Comparison of ENCODE assay signal across 18 mouse cellular contexts in the genomic region with DNA sequence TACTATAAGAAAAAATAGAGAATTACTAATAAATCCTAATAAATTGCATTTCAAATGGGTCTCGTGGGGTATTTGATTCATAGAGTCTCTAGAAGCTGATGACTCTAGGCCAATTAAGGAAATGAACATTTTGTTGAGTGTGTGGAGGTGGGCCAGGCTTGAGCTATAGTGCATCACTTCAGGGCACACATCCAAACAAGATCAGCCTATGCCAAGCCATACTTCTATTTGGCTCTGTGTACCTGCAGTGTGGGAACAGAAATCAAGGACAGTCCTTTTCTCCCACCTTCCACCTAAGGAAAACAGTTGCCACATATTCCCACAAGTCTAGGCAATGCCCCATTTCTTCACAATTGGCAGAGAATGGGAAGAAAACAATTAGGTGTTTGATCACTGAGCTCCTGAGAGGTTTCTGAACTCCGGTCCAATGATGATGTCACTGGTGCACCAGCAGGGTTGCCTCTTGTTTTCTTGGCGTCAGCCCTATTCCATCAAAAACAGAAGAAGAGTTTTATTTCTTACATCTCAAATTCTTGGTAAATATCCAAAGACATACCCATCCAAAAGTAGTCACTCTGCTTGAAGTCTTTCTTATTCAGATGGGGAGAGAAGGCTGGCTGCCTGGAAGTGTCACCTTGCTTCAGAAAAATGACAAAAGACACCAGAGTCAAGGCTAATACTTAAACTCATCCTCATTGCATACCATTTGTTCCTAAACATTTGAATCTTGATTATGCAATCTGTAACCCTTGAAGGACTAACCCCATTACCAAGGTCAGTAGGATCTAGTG.
A peak's percentile ranks its signal among the peaks of the same experiment; 100 is the strongest.
DNase-seq lines count a peak whose midpoint lies in the region; ATAC-seq and TF ChIP-seq lines count a peak whose summit lies in the region.
"Had no signal": no experiment of that assay in that cellular context is flagged by ENCODE, and none has a peak within 500 bp of the region (broad histone marks: within the 10 kb centered on the region; RNA-seq: fewer than 3 reads in every experiment).

No protein-coding gene starts in this region.

- ATAC-seq in hindbrain, postnatal 0 days: no peak
- ATAC-seq in hindbrain, embryonic 12.5 days (ENCODE audit: low FRiP score): no peak
- peak; percentile 71 for ATAC-seq in forebrain, embryonic 16.5 days
- ATAC-seq: activated CD4-positive, CD25-positive, alpha-beta regulatory T cell, adult 4 months; CD4-positive, CD25-positive, alpha-beta regulatory T cell, adult 4 months; intestine, embryonic 16.5 days; midbrain, embryonic 16.5 days had no signal

- no peak overlapping the region for H3K4me2 ChIP-seq in hindbrain, postnatal 0 days (ENCODE audit: low read depth, low read length)
- no peak overlapping the region for H3K4me2 ChIP-seq in hindbrain, embryonic 12.5 days (replicated peaks)
- no peak overlapping the region for H3K4me2 ChIP-seq in forebrain, embryonic 16.5 days (ENCODE audit: low read length)
- H3K4me2 ChIP-seq: heart, embryonic 15.5 days; limb, embryonic 15.5 days; neural tube, embryonic 12.5 days had no signal

- no peak overlapping the region for H3K9ac ChIP-seq in hindbrain, postnatal 0 days (replicated peaks; ENCODE audit: low read length)
- H3K9ac ChIP-seq in hindbrain, embryonic 12.5 days: no peak overlapping the region
- H3K9ac ChIP-seq in forebrain, embryonic 16.5 days (replicated peaks; ENCODE audit: low read depth, low read length): no peak overlapping the region
- H3K9ac ChIP-seq: heart, embryonic 15.5 days; limb, embryonic 15.5 days; neural tube, embryonic 12.5 days had no signal

- peak; percentile 42 for DNase-seq in hindbrain, postnatal 0 days (ENCODE audit: low spot score)
- DNase-seq in brain, adult 2 months (ENCODE audit: low read depth, low spot score): peak; percentile 44
- peak; percentile 47 to 76 for DNase-seq in cerebellum, adult 2 months
- DNase-seq in urinary bladder, postnatal 14 days (ENCODE audit: low spot score): no peak
- DNase-seq in ovary, adult 18-20 months (ENCODE audit: low spot score): no peak
- DNase-seq: kidney, postnatal 10 days; layer of hippocampus, adult 9-11 months; right cerebral cortex, postnatal 4 days; thymus, adult 18-20 months had no signal

- H3K4me3 ChIP-seq in hindbrain, postnatal 0 days (ENCODE audit: low read length): no peak overlapping the region
- H3K4me3 ChIP-seq in hindbrain, embryonic 12.5 days: no peak overlapping the region
- no peak overlapping the region for H3K4me3 ChIP-seq in cerebellum, adult 2 months (replicated peaks; ENCODE audit: insufficient read depth, low read depth, low read length)
- H3K4me3 ChIP-seq in forebrain, embryonic 16.5 days (replicated peaks; ENCODE audit: low read length): no peak overlapping the region
- H3K4me3 ChIP-seq: heart, embryonic 15.5 days; limb, embryonic 15.5 days; neural tube, embryonic 12.5 days had no signal

- TF ChIP-seq CTCF in hindbrain, postnatal 0 days (IDR thresholded peaks at IDR 0.05; ENCODE audit: low read depth): no peak
- TF ChIP-seq CTCF in cerebellum, adult 2 months (IDR thresholded peaks at IDR 0.05; ENCODE audit: borderline replicate concordance, insufficient read depth, low read depth, low read length): no peak

- no peaks in the 10 kb centered on the region for H3K36me3 ChIP-seq in hindbrain, postnatal 0 days (ENCODE audit: insufficient read depth, low read length)
- no peaks in the 10 kb centered on the region for H3K36me3 ChIP-seq in hindbrain, embryonic 12.5 days
- H3K36me3 ChIP-seq in forebrain, embryonic 16.5 days (ENCODE audit: control insufficient read depth, insufficient read depth): no peaks in the 10 kb centered on the region
- H3K36me3 ChIP-seq: heart, embryonic 15.5 days; limb, embryonic 15.5 days; neural tube, embryonic 12.5 days had no signal

- no peak overlapping the region for H3K27ac ChIP-seq in hindbrain, postnatal 0 days
- no peak overlapping the region for H3K27ac ChIP-seq in hindbrain, embryonic 12.5 days
- no peak overlapping the region for H3K27ac ChIP-seq in cerebellum, adult 2 months (ENCODE audit: insufficient read depth, low read length)
- H3K27ac ChIP-seq in forebrain, embryonic 16.5 days (ENCODE audit: low read length): no peak overlapping the region
- H3K27ac ChIP-seq: heart, embryonic 15.5 days; limb, embryonic 15.5 days; neural tube, embryonic 12.5 days had no signal

- no peaks in the 10 kb centered on the region for H3K4me1 ChIP-seq in hindbrain, postnatal 0 days (ENCODE audit: insufficient read depth, low read length)
- H3K4me1 ChIP-seq in hindbrain, embryonic 12.5 days: no peaks in the 10 kb centered on the region
- peaks cover 2% of the 10 kb centered on the region for H3K4me1 ChIP-seq in cerebellum, adult 2 months (ENCODE audit: control insufficient read depth, insufficient read depth, low read length)
- 0 out of 2 replicates have a peak, but pooled peaks cover 4% of the 10 kb centered on the region for H3K4me1 ChIP-seq in forebrain, embryonic 16.5 days (replicated peaks; ENCODE audit: control insufficient read depth, insufficient read depth, low read length)
- H3K4me1 ChIP-seq: heart, embryonic 15.5 days; neural tube, embryonic 12.5 days had no signal

- no peaks in the 10 kb centered on the region for H3K27me3 ChIP-seq in hindbrain, postnatal 0 days (ENCODE audit: insufficient read depth, low read length)
- no peaks in the 10 kb centered on the region for H3K27me3 ChIP-seq in hindbrain, embryonic 12.5 days
- no peaks in the 10 kb centered on the region for H3K27me3 ChIP-seq in cerebellum, adult 2 months (ENCODE audit: control insufficient read depth, insufficient read depth, low read length)
- no peaks in the 10 kb centered on the region for H3K27me3 ChIP-seq in forebrain, embryonic 16.5 days (replicated peaks; ENCODE audit: control insufficient read depth, insufficient read depth, low read length)
- H3K27me3 ChIP-seq: heart, embryonic 15.5 days; limb, embryonic 15.5 days; neural tube, embryonic 12.5 days had no signal

- WGBS in hindbrain, postnatal 0 days: 55% methylated on average over 3 of the region's 3 CpGs
- WGBS in hindbrain, embryonic 12.5 days: 75% methylated on average over 3 of the region's 3 CpGs
- WGBS in cerebellum, adult 2 months: 14% methylated on average over 3 of the region's 3 CpGs
- WGBS in forebrain, embryonic 16.5 days: 39% methylated on average over 3 of the region's 3 CpGs

- no peaks in the 10 kb centered on the region for H3K9me3 ChIP-seq in hindbrain, postnatal 0 days (ENCODE audit: low read length)
- no peaks in the 10 kb centered on the region for H3K9me3 ChIP-seq in hindbrain, embryonic 12.5 days (replicated peaks)
- H3K9me3 ChIP-seq in forebrain, embryonic 16.5 days (ENCODE audit: control insufficient read depth, low read length): no peaks in the 10 kb centered on the region
- H3K9me3 ChIP-seq: heart, embryonic 15.5 days; limb, embryonic 15.5 days; neural tube, embryonic 12.5 days had no signal

- TF ChIP-seq POLR2A in cerebellum, adult 2 months (IDR thresholded peaks at IDR 0.05; ENCODE audit: borderline replicate concordance, insufficient read depth, low read length): no peak

Comparison
In these comparisons a context has a peak if more than half of its experiments do, and no peak if none do; other contexts are left out.
1. DNase-seq: peak in hindbrain, postnatal 0 days (single experiment), brain, adult 2 months (single experiment) and cerebellum, adult 2 months (2 of 2); none in urinary bladder, postnatal 14 days (single experiment) and ovary, adult 18-20 months (single experiment).